Mouse (Mus musculus): Measurements from ENCODE around the gene Syna.

Gene Syna

DNA sequence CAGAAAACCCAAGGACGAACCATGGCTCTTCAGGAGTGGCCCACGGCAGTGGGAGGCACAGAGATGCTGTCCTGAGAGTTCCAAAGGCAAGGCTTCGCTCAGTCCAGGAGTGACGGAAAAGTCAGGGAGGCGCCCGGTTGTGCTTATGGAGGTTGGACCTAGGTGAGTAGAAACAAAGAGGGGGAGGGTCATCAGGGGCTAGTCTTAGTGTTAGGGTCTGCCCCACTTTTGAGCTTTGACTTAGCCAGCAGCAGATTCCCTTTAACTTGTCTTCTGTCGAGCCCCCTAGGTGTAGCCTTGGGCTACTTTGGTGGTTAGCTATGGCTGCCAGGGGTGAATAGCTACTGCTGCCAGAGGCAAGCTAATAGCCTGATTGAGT, at the start of gene Syna:
Gene Syna, minus strand, starts transcription at position 101 of the 379 bp plus-strand sequence.
- DNase-seq: no peak

- no peak for DNase-seq
These were observed 47.1 kb upstream of the Syna start for GRCm38 (mm10) chr5:134607121-134607520.

DNA sequence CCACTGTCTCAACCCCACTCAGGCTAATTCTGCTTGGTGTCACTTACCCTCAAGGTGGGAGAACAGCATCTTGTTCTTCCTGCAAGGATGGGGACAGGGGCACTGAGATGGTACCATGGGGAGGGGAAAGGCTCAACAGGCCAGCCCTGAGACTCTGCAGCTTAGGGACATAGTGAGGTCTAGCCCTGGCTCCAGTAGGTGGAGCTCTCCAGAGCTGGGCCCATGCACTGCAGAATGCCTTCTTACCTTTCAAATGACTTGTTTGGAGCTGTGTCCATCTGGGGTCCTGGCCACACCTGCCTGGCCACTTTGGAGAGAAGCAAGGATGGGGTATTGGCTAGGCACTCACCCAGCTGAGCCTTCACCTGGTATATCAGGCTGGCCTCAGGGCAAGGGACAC, 46.3 kb upstream of the Syna start:
- no peak for DNase-seq

DNA sequence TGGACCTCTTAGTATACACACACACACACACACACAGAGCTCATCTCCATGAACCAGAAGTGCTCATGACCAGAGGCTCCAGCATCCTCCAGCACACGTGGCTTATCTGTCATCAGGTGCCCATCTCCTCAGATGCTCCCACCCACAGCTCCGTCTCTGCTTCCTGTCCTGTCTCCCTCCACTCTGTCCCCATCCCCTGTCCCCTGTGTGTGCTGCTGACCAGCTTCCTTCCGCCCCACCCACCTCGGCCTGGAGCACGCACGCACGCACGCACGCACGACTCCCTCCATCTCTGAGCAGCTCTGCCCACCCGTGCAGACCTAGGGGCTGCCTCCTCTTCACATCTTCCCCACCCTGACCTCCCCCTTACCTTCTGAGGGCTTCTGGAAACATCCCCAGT, 44.4 kb upstream of the Syna start:
- no peak for DNase-seq

- DNase-seq: peak; percentile 49 to 69
These were observed 37.7 kb upstream of the Syna start for GRCm38 (mm10) chr5:134597711-134598110.

GRCm38 (mm10) chr5:134593093-134593492, 33.1 kb upstream of the Syna start:
- no peak for DNase-seq

DNA sequence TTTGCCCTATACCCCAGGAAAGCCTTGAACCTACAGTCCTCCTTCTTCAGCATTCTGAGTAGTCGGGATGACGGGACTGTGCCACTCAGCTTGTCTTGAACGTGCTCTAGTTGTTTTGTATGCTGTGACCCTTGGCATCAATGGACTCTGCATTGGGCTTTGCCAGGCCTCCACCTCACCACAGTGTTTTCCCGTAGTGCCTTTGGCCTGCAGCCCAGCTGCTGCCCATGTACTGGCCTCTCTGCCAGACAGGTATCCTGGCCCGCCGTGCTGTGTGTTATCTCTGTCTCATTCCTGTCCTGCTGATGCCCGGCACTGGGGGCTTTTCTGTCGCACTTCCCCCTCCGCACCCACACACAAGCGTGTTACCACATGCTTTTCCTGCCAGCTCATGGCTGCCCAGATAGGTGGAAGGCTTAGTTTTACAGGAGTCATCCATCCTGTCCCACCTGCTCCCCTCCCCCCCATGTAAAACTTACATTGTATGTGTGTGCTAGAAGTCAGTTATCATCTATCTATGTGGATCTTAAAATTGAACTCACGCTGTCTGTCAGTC, 32.1 kb upstream of the Syna start:
- DNase-seq: peak; percentile 74 to 76

DNA sequence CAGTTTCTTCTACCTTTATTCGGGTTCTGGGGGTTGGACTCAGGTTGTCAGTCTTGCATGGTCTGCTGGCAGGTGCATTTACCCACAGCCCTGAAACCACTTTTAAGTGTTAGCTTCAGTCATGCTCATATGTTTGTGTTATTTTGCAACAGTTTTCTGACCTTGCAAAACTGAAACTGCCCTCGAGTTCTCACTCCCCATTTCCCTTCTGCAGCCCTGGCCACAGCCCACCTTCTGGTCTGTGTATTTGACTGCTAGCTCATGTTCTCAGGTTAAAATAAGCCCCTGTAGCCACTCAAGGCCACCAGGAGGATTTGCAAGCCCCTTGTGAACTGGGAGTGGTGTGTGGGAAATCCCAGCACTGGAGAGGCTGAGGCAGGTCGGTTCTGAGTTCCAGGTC, 29.9 kb upstream of the Syna start:
- no peak for DNase-seq

DNA sequence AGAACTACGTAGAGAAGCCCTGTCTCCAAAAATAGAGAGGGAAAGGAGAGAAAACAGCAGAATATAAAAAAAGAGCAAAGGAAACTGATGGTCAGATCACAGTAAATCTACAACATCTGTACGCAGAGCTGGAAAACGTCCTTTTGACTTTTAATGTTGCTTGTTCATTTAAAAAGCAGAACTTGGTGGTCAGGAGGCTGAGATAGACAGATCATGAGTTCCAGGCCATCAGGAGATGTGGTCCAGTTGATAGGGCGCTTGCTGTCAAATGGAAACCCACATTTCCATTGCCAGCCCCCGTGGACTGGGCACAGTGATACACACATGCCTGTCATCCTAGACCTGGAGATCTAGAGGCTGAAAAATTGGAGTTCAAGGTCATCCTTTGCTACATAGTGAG, 24.8 kb upstream of the Syna start:
- no peak for DNase-seq

- no peak for DNase-seq
These were observed 23.9 kb upstream of the Syna start for GRCm38 (mm10) chr5:134583884-134584213.

DNA sequence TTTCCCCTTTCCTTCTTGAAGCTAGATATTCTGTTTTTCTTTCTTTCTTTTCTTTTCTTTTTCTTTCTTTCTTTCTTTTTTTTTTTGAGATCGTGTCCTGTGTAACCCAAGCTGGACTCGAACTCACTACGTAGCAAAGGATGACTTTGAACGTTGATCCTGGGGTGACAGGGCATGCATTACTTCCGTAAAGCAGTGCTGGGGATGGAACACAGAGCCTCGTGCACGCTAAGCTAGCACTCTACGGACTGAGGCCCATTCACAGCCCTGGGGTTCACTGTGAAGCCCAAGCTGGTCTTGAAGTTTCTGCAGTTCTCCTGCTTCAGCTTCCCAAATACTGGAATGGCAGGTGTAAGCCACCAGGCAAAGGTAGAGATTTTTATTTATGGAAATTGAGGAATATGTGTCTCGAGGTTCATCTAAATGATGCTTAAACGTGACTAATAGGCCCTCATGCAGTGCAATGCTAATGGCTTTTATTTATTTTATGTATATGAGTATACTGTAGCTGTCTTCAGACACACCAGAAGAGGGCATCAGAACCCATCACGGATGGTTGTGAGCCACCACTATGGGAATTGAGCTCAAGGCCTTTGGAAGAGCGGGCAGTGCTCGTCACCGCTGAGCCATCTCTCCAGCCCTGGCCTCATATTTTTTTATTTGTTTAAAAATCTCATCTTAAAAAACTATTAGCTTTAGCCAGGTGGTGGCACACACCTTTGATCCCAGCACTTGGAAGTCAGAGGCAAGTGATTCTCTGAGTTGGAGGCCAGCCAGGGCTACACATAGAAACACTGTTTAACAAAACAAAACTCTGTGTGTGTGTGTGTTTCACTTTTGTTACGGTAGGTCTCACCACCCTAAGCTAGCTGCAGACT, 23.3 kb upstream of the Syna start:
- no peak for DNase-seq

DNA sequence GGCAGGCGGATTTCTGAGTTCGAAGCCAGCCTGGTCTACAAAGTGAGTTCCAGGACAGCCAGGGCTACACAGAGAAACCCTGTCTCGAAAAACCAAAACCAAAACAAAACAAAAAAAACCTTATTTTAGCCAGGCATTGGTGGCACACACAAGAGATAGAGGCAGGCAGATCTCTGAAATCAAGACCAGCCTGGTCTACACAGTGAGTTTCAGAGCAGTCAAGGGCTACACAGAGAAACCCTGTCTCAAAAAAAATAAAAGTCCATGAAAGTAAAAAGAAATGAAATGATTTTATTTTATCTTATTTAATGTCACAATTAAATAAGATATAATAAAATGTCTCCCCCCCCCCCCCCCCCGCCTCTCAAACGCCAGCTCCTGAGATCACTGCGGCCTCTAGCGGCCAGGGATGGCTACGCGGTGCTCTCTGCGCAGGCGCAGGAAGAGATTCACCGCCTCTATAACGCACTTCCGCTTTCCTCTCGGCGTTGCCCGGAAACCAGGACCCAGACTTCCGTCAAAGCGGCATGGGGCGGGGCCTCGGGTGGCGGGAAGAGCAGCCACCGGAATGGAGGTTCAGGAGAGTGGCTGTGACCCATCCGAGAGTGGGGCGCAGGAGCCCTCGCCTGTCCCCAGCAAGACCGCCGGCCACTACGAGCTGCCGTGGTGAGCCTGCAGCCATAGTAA, 22.4 kb upstream of the Syna start:
- DNase-seq: peak; percentile 98 to 99

GRCm38 (mm10) chr5:134581146-134581545, 21.2 kb upstream of the Syna start, which contains the start of gene Rfc2:
Rfc2 (plus strand) TSS chr5:134581366.
- DNase-seq: no peak

GRCm38 (mm10) chr5:134579135-134579534, 19.2 kb upstream of the Syna start:
- DNase-seq: no peak

DNA sequence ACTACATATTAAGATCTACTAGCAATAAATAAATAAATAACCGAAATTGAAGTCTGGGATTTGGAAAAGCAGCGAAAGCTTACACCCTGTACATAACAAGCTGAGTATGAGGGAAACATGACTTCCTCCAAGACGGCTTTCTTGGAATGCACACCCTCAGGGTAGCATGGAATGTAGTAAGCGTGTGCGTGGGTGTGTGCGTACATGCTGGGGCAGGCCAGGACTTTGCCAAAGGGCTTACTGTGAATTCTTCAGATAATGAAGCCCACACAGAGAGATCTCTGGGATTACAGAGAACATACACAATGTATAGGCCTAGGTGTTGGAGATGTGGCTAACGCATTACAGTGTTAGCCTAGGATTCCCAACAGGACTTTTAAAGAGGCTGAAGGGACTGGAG, 17.6 kb upstream of the Syna start:
- no peak for DNase-seq

GRCm38 (mm10) chr5:134576517-134577220, 16.7 kb upstream of the Syna start:
- no peak for DNase-seq

DNA sequence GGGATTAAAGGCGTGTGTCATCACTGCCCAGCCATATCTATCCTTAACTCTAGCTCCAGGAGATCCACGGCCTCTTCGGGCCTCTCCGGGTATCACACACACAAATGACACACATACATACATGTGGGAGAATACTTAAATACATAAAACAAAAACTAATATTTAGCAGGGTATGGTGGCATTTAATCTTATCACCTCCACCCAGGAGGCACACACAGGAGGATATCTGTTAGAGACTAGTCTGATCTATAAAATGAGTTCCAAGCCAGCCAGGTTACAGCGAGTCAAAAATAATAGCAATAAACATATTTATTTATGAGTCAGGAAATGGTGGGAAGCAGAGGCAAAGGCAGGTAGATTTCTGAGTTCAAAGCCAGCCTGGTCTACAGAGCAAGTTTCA, 15.9 kb upstream of the Syna start:
- no peak for DNase-seq

- DNase-seq: no peak
These were observed 12.7 kb upstream of the Syna start for GRCm38 (mm10) chr5:134572508-134573214.

DNA sequence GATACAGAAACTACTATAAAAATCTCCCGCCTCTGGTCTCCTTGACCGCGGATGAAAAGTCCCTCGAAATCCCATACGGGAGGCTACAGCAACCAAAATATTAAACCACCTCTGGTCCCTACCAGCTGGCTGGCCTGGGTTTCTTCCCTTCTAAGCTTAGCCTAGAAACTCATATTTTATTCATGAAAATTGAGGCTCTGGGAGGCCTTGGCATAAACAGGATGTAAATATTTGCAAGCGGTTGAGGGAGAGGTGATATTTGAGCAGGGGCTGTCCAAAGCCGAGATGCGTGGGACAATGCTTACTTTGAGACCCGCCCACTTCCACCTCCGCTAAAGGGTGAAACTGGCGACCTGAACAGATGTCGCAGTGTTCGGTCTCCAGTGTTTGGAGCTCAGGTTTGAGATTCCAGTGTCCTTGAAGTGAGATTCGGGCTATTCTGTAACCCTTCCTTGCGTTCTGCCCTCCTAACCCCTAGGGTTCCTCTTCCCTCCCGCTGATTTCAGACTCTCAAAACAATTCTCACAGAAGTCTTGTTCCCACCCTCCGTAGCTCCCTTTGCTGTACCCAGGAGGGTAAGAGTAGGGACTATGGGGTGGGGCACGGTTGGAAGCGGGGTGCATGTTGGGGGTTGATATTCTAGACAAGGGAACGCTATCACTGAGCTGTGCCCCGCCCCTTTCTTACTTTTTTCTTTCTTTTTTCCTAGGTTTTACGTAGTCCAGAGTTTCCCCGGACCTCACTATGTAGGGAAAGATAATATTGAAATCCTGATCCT, 11.9 kb upstream of the Syna start:
- peak; percentile 37 to 57 for DNase-seq

- DNase-seq: no peak
These were observed 9.1 kb upstream of the Syna start for GRCm38 (mm10) chr5:134568964-134569491.

GRCm38 (mm10) chr5:134568030-134568429, 8.1 kb upstream of the Syna start:
- no peak for DNase-seq

- no peak for DNase-seq
These were observed 7.5 kb upstream of the Syna start for GRCm38 (mm10) chr5:134567445-134567844.

All from cerebellum, postnatal 14 days (tissue).